14 mouse cellular contexts compared by ENCODE assay signal in genomic region chr12:41313391-41313790, GRCm38 (mm10).
"Had no signal": no experiment of that assay in that cellular context is flagged by ENCODE, and none has a peak within 500 bp of the region (broad histone marks: within the 10 kb centered on the region; RNA-seq: fewer than 3 reads in every experiment).

No protein-coding gene starts in this region.

- H3K9me3 ChIP-seq: limb, embryonic 15.5 days; neural tube, embryonic 15.5 days had no signal

- H3K27me3 ChIP-seq: limb, embryonic 15.5 days; neural tube, embryonic 15.5 days had no signal

- H3K36me3 ChIP-seq: limb, embryonic 15.5 days; neural tube, embryonic 15.5 days had no signal

- H3K9ac ChIP-seq: limb, embryonic 15.5 days; liver, embryonic 14.5 days; neural tube, embryonic 15.5 days had no signal

- H3K4me2 ChIP-seq: limb, embryonic 15.5 days; neural tube, embryonic 15.5 days had no signal

- H3K4me1 ChIP-seq: limb, embryonic 15.5 days had no signal

- H3K27ac ChIP-seq: kidney, postnatal 0 days; limb, embryonic 15.5 days; liver, embryonic 14.5 days; neural tube, embryonic 15.5 days had no signal

- H3K4me3 ChIP-seq: limb, embryonic 15.5 days; neural tube, embryonic 15.5 days had no signal

- ATAC-seq: midbrain, embryonic 16.5 days had no signal

- DNase-seq: kidney, adult 9 months; kidney, postnatal 36 days; layer of hippocampus, adult 9-11 months; layer of hippocampus, postnatal 36 days; lung, adult 18-20 months; lung, postnatal 14 days; right cerebral cortex, adult 18-20 months; right cerebral cortex, postnatal 25 days; thymus, postnatal 36 days had no signal
